Mouse (Mus musculus) CD4-positive, CD25-positive, alpha-beta regulatory T cell, adult 4 months (primary cell): ENCODE measurements around the gene Pde6b. TPM values are rescaled to one million over a fixed set of nuclear protein-coding genes. Genes with fewer than 3 reads are reported as not detected.

ENCODE experiments used
- ATAC-seq: one replicate; pipeline ENCODE4 v1.8.0; 2017
- polyA plus RNA-seq, 2 experiments: library from polyadenylated mRNA; unstranded; fragments of 100-300 nt; shearing (Covaris generic); gene quantifications; one replicate each; pipeline ENCODE4 v1.2.1; 2017

Pde6b gene
- polyA plus RNA-seq, 2 experiments from 2014 or later, result 1.5 to 1.8 TPM

GRCm38 (mm10) chr5:108403453-108403852, 15.3 kb downstream of the Pde6b start:
- no peak for ATAC-seq

DNA sequence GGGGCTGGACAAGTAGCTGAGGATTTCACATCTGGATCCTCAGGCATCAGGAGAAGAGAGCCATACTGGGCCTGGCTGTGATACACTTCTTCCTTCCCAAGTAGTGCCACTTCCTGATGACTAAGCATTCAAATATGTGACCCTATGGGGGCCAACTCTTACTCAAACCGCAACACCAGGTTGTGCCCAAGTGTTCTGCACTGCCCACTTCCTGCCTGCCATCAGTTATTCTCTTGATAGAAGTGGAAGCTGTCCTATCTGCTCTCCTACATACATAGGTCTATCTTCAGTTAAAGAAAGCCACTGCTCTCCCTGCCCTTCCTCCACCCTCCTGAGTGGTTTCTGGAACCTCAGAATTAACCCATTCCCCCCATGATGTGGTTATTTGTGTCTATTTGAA, 17.3 kb downstream of the Pde6b start:
- no peak for ATAC-seq

GRCm38 (mm10) chr5:108406977-108407376, 18.8 kb downstream of the Pde6b start:
- ATAC-seq, result no peak

- ATAC-seq, result no peak
Observed at GRCm38 (mm10) chr5:108414711-108415110, 26.5 kb downstream of the Pde6b start.

DNA sequence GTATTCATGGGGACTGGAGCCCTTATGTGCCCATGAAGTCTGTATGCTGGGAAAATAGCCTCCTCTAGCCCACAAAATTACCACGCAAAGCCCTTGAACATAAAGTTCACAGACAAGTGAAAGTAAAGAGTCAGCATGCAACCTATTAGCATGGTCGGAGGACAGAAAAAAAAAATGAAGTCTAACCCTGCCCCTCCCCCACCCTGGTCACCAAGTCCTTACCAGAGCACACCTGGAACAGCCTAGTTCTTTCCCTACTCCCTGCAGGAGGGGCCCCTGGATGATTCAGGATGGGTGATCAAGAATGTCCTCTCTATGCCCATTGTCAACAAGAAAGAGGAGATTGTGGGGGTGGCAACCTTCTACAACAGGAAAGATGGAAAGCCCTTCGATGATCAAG, 34.5 kb downstream of the Pde6b start:
- ATAC-seq, result no peak

DNA sequence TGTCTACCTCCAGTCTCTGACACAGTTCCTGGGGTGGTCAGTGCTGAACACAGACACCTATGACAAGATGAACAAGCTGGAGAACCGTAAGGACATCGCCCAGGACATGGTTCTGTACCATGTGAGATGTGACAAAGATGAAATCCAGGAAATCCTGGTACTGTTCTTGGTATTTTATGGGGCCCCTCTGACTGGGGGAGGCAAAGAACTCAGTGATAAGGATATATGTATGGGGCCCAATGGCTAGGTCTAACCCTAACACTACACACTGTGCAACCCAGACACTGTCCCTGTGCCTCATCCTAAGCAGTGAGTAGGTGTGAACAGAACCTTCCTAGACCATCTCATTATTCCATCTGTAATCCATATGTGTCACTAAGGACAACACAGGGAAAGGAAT, 35.2 kb downstream of the Pde6b start:
- no peak for ATAC-seq

GRCm38 (mm10) chr5:108427186-108427585, 39.0 kb downstream of the Pde6b start:
- peak; percentile 85 for ATAC-seq

DNA sequence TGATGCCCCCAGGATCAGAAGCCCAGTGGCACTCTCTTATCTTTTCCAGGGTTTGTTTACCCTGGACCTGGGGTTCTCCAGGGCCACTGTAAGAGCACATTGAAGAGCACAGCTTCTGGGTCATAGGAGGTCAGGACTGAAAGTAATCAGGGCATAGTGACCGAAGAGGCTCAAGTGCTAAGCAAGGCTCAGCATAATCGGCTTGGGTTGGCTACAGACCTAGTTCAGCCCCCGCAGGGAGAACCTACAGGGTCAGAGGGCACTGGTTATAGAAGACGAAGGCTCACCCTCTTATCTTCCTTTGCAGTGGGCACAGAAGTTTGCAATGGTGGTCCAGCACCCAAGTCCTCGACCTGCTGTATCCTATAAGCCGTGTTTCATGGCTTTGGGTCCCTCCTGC, 43.0 kb downstream of the Pde6b start:
- ATAC-seq, result no peak

DNA sequence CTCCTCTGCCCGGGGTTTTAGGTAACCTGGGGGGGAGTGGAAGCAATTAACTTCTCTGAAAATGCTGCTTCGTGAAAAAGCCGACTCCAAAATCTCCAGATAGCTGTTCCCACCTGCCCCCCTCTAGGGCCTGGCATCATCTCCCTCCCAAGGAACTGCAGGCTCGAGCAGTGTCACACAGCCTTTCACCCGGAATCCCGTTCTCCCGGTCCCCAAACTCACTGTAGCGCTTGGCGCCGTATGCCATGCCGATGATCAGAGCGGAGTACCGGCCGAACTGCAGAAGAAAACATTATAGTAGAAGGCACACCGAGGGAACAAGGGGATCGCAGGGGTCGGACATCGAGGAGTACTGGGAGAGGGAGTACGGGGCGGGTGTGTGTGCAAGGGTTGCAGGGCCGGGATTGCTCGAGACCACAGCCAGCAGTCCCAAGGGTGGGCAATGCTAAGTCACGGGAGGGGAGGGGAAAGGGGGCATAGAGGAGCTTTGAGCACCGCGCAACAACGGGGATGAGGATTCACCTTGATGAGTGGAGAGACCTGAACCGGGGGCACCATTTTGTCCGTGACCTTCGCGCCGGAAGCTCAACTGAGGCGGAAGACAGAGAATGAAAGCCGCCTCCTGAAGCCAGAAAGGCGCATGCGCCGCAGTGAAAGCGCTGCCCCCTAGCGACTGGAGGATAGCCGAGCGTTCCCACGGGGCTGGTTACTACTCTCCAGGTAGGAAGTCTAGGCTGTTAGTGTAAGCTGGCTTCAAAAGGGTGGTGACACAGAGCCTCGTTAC, 45.8 kb downstream of the Pde6b start, which contains the start of gene Atp5k:
TSS of gene Atp5k (minus strand) at position 645 of the 784 bp plus-strand sequence.
- peak; percentile 99 for ATAC-seq

- ATAC-seq, result no peak
Observed at GRCm38 (mm10) chr5:108436101-108436500, 47.9 kb downstream of the Pde6b start.

- no peak for ATAC-seq
Observed at GRCm38 (mm10) chr5:108446973-108447372, 58.8 kb downstream of the Pde6b start.

DNA sequence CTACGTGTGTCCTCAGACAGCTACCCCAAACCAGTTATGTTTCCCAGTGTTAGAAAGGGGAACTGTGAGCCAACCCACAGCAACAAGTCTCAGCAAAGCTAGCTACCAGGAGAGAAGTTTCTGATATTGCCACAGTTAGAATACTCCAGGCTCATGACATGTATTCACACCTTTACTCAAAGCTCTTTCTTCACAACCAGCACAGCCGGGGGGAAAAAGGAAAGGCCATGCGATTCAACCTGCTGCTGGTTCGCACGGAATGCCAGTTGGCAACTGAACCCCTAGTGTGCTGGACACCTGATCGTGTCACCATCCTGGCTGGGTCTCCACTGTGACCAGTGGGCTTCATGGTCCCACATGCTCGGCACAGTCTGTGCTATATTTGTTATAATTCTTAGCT, 59.7 kb downstream of the Pde6b start:
- ATAC-seq, result no peak

DNA sequence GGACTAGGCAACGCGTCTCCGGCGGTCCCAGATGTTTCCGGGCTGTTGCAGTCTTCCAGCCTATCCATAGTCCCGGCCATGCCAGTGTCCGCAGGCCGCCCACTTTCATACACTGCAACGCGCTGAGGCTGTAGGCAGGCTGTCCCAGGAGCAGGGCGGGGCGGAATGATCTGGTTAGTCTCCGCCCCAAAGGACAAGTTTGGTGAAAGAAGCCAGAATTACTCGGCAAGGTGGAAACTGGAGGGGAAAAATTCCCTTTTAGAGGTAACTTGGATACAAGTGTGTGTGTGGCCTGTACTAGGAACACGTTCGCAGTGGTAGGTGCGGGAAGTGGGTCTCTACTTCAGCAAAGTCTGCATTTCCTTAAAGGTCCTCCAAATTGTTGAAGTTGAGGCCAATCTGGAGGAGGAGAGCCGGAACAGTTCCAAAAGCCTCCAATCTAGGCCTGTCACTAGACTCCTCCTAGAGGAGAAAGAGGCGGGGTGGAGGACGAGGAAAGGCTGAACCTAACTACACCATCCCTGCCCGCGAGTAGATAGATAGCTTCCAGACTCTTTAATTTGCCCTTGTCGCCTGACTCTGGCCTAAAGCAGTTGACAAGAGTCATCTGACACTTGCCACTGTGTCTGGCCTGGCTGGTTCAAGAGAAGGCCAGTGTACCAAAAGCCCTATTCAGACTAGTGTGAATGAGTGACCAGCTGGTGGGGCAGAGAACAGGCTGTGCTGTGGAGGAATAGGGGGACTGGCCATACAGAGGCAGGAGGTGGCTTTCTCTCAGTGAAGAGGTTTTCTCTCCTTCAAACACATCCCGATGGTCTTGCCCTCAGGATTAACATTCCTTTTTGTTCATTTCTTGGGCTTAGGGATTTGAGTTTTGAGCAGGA, 60.8 kb downstream of the Pde6b start, which contains the start of gene Mfsd7a:
TSS of gene Mfsd7a (minus strand) at position 107 of the 884 bp plus-strand sequence.
- no peak for ATAC-seq

GRCm38 (mm10) chr5:108450837-108451540, 62.8 kb downstream of the Pde6b start:
- no peak for ATAC-seq

DNA sequence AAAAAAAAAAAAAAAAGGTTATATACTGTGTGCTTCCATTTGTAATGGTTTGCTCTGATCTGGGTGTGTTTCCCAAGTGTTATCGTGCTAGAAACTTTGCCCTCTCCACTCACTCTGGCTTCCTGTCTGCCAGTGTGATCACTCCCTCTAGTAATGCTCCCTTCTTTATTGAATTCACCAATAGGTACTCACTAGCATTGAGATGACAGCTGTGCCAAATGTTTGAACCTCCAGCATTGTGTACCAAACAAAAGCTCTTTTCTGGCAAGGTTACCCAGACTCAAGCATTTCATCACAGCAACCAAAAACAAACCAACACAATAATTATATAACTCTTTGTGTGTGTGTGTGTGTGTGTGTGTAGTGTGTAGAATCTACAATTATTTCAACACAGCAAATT, 63.4 kb downstream of the Pde6b start:
- ATAC-seq, result no peak

GRCm38 (mm10) chr5:108452422-108452821, 64.2 kb downstream of the Pde6b start:
- no peak for ATAC-seq

DNA sequence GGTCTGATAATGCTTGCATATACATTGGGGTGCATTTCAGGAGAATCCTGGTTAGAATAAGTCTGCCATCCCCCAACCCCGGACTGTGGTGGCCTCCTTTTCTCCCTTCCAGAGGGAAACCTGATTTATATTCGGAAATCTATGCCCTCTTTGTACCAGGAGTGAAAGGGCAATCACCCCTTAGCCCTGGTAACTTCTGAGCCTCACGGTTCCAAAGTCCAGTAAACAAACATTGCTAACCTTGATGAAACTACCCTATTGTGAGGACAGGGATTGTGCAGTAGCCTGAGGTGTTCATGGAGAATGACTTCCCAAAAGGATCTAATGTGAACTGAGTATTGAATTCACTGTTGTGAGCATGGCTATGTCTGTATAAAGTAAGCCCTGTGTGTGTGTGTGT, 65.9 kb downstream of the Pde6b start:
- ATAC-seq, result no peak

DNA sequence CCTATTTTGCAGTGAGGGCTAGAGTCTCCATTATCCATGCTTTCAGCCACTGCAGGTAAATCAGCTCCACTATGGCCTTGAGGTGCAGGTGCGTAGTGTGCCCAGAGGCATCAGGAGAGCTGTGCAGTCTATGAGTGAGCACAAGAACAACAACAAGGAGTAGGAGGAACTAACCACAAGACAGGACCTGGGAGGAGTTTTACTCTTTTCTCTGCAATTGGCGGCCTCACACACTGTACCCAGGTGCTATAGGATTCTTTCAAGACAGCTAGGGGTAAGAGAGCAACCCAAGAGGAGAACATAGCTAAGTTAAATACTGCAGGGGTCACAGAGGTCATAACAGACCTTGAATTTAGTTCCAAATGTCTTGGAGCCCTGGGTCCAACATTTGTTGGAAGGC, 70.5 kb downstream of the Pde6b start:
- ATAC-seq, result no peak

GRCm38 (mm10) chr5:108460461-108460860, 72.3 kb downstream of the Pde6b start:
- no peak for ATAC-seq

DNA sequence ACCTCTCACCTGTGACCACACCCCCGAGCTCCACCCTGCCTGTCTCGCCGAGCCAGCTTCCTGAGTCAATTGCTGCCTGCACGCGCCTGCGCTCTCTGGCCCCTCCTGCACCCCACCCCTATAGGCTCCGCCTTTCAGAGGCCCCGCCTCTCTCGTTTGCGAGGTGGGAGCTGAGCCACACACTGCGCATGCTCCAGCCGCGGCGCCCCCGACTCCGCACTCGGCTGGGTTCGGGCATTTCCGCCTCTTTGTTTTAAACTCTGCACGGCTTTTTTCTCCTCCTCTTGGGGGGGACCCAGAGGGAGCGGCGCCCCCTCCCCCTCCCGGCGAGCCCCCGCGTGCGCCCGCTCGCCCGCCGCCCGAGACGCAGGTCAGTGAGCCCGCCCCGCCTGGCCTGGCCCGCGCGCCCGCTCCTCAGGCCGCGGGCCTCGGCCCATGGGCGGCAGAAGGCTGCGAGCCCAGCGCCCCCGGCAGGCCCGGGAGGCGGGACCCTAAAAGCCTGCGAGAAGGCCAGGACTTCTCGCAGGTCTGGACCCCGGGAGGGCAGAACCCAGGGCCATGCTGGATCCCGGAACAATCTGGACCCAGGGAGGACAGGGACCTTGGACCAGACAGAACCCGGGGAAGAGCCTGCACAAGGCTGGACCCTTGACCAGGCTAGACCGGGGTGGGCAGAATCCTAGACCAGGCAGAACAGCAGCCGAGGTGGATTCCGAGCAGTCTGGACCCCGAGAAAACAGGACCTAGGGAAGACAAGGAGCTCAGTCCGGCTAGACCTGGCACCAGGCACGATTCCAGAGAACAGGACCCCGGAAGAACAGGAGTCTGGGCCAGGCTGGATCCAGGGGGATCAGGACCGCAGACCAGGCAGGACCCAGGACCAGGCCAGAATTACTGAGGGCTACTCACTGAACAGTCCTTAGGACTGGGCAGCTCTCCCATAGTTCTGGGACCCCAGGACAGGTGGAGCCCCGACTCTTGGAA, 73.2 kb downstream of the Pde6b start, which contains the start of gene Pcgf3:
TSS of gene Pcgf3 (plus strand) at position 151 of the 984 bp plus-strand sequence.
- ATAC-seq, result peak; percentile 97

DNA sequence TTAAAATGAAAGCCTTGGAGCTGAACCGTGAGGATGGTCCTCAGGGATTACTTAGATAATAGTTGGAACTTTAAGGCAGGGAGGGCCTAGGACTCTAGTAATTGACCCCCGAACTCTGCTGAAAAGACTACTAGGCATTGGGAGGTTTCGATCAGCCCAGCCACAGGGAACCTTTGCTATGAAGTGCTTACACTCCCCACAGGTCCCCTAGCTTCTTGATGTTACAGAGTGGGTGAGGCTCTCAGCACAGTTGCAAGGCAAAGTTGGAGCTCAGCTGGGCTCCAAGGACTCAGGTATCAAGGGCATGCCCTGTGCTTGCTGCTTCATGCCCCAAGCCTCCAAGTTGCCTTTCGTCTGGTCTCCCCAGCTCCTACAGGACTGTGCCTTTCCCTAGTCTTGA, 74.3 kb downstream of the Pde6b start:
- ATAC-seq, result no peak
